Mouse (Mus musculus) cerebellum, postnatal 10 days (tissue): ENCODE results near the gene Loxl3.
A peak's percentile ranks its signal among the peaks of the same experiment; 100 is the strongest.

ENCODE experiments used
- DNase-seq, 2 experiments: peaks; one replicate each; pipeline ENCODE4 v3.0.0; 2021; ENCODE audit warnings: mixed read lengths in 2 of 2

Loxl3 gene

DNA sequence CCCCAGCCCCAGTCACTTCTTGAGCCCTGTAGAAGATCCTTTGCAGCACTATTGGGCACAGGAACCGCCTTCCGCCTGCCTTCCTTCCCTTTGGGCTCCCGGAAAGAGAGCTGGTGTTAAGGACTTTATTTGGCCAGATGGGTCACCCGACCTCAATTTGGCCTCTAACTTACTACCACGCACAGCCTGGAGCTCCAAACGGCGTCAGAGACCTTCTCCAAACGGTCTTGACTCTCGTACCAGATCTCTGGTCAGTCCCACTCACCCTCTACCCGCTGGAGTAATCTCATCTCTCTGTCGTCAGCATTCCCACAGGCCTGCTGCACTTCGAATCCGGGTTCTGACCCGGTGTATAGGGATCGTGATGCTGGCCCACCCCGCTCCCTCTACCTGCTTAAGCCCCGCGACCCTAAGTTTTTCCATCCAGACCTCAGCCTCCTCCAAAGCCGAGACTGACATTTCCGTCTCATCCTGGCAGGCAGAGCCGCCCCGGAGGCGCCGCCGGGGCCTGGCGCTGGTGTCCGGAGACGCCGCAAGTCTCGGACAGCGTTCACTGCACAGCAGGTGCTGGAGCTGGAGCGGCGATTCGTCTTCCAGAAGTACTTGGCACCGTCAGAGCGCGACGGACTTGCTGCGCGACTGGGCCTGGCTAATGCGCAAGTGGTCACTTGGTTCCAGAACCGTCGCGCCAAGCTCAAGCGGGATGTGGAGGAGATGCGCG is 53.4 kb downstream of the Loxl3 start:
- peak; percentile 59 to 67 for DNase-seq

DNA sequence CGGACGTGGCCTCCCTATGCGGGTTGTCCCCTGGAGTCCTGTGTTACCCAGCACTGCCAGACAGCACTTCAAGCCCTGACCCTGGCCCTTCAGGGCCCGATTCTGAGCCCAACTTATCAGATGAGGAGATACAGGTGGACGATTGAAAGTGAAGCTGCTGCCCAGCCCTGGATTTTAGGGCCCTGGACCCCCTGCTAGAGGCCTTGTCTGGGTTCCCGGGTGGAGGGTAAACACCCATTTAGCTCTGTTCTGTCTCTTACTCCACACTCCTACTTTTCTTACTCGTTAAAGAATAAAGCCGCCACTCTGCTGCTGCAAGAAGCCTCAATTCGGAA is 53.9 kb downstream of the Loxl3 start:
- DNase-seq = no peak

DNA sequence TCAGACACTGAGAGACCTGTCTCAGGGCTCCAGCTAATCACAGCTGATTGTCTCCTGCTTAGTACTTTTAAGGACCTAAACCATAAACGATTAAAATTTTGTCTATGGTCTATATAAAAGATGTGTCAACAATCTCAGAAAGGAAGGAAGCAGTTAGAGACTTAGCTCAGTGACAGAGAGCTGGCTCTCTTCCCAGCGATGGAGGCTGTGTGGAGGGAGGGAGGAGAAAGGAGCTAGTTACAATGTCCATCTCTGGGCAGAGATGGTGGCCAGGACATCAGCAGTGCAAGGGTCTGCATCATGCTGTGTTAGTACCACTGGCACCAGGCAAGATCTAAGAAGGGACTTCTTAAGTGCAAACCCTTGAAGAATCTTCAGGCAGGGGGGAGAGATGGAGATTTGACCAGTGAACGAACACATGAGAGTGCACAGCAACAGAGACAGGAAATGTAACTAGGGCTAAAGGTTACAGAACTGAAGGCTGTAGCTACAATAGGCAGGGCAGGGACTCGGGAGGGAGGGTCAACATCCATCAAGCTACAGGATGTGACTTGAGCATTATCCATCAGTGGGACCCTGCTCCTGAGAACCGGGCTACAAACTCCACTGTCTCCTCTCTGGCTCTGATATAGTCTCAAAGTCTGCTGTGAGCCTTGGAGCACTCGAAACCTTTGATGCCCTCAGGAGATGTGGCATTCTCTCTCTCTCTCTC is 58.6 kb downstream of the Loxl3 start:
- no peak for DNase-seq

DNA sequence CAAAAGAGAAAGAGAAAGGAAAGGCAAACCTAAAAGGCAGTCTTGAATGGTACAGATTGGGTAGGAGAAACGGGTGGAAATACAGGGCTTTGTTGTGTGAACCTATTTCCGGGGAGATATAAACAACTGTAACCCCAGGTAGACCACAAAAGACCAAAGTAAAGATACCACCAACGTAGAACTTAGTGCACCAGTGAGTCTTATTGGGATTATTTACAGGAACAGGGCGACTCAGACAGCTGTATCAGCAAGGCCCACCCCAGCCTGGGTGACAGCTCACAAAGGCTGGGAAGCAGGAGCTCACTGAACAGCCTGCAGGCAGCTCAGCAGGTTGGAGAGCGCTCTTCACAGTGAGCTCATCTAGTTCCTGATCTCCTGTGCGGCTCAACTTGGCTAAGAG is 62.0 kb downstream of the Loxl3 start:
- DNase-seq = no peak

DNA sequence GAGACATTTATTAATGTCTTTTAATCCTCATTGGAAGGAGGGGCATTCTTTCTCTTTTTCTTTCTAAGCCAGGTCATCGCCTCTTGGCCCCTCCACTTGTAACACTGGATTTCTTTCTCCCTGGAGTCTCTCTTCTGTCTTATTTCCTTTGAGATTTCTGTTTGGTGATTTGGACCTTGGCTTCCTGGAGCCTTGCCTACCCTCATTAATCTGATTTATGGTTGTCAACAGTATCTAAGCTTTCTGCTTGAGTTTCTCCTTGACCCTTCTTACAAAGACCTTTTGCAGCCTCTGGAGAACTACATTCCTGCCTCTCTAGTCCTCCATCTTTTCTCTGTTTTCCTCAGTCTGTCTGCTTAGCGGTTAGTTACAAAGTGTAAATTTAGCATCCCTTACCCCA is 64.4 kb downstream of the Loxl3 start:
- no peak for DNase-seq

DNA sequence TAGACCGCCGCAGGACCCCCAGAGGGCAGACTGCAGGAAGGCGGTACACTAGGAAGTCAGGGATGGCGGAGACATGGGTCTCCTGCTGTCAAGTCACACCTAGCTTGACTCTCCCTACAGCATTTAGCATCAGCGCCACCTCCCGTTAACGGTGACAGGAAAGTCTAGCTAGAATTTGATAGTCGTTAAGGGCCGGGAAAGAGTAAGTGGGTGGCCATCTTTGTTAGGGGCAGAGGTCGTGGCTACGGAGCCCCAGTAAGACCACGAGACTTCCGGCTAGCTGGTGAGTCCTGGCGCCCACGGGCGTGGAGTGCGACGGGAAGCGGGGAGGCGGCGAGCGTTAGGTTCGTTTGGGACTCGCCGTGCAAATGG is 67.3 kb downstream of the Loxl3 start, which contains the start of the genes Ccdc142 and Gm42688:
Gene Ccdc142 (plus strand): TSS at position 286 of the 372 bp plus-strand sequence.
Gene Gm42688 (plus strand): TSS at position 302 of the 372 bp plus-strand sequence.
- peak; percentile 92 to 93 for DNase-seq

DNA sequence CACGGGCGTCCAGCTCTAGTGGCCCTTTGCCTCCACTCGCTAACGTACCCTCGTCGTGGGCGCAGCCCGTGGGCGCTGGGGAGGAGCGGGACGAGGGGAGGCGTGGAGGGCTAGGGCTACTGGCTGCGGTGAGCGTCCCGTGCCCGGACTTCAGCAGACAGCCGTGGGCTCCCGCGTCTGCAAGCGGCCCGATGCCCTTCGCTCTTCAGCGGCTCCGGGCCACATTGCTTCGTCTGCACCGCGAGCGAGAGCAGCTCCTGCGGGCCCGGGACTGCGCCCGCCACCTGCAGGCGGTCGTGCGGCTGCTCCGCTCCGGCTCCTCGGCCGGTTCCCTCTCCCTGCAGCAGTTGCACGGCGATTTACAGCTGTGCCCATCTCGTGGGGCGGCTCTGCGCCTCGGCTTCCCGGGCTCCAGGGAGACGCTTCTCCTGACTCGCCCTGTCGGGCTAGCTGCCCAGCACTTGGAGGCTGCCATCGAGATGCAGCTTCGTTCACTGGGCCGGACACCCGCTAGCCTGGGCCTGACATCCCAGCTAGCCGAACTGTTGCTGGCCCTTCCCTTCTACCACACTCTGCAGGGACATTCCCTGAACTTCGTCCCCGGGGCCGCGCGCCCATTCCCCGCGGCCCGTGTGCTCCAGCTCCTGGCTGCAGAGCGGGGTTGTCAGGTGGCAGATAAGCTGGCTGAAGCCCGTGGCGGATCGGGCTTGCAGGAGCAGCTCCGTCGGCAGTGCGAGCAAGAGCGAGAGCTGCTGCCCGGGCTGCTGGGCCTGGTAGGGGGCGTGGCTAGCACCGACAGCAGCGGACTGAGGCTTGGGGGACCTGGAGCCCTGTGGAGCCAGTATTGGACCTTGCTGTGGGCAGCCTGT is 67.9 kb downstream of the Loxl3 start:
- DNase-seq = peak; percentile 72 to 74
